Mouse (Mus musculus) c-Kit-positive CD71-negative TER-119-negative erythroid progenitor cells, embryonic 14.5 days (primary cell): ENCODE results near the gene Alk.

ENCODE experiments used
- DNase-seq: peaks from one replicate; pipeline ENCODE4 v3.0.0-alpha.2; 2013; ENCODE audit warnings: low read depth

Alk gene

GRCm38 (mm10) chr17:71872976-71873375, 731.5 kb downstream of the Alk start:
- DNase-seq, result peak; percentile 29

DNA sequence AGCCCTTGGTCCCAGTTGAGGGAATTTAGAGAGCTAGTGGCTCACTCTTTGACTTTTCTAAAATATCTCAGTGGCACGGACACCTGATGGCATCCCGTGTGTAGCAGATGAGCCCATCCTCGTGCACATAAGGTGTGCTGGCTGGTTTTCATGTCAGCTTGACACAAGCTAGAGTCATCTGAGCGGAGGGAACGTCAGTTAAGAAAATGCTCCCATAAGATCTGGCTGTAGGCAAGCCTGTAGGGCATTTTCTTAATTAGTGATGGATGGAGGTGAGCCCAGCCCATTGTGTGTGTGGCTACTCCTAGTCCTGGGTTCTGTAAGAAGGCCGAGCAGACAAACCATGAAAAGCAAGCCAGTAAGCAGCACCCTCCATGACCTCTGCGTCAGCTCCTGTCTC, 732.4 kb downstream of the Alk start:
- DNase-seq, result no peak

DNA sequence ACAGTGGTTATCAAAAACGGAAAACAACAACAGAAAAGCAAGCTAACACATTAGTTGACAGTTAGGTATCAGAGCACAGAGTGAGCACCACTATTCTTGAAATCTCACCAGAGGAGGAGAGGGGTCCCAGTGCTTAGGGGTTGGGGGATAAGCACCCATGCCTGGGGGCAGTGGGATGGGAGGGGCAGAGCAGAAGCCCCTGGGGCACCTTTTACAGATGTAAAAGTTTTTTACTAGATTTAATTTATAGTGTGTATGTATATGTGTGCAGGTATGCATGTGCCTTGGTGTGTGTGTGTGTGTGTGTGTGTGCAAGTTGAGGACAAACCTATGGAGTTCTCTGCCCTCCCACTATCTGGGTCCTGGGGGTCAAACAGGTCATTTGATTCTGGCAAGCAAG, 733.8 kb downstream of the Alk start:
- no peak for DNase-seq

DNA sequence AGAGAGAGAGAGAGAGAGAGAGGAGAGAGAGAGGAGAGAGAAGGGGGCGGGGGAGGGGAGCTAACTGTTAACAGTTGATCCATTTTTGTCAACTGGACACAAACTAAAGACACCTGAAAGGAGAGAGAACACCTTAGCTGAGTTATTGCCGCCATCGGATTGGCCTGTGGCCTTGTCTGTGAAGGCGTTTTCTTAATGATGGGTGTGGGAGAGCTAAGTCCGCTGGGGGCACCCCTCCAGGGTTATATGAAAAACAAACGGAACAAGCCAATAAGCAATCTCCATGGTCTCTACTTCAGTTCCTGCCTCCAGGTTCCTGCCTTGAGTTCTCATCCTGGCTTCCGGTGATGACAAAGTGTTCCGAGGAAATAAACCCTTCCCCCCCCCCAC, 734.2 kb downstream of the Alk start:
- no peak for DNase-seq

- DNase-seq, result no peak
These were observed 734.8 kb downstream of the Alk start for GRCm38 (mm10) chr17:71869372-71870231.

- DNase-seq, result no peak
These were observed 735.6 kb downstream of the Alk start for GRCm38 (mm10) chr17:71868828-71869227.

DNA sequence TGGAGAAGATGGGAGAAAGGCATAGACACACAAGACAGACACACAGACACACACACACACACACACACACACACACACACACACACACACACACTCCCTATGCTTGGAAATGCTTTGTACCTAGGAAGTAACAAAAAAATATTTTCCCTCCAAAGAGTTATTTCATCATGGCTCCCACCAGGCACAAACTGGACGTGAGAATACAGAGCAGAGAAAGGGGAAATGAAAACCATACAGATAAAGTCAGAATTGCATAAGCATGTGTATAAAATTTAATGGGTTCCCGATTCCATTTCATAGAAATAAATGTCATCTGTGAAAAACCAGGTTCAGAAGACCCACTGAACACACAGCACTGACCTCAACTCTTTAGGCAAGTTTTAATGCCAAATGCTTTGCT, 736.5 kb downstream of the Alk start:
- DNase-seq, result no peak

DNA sequence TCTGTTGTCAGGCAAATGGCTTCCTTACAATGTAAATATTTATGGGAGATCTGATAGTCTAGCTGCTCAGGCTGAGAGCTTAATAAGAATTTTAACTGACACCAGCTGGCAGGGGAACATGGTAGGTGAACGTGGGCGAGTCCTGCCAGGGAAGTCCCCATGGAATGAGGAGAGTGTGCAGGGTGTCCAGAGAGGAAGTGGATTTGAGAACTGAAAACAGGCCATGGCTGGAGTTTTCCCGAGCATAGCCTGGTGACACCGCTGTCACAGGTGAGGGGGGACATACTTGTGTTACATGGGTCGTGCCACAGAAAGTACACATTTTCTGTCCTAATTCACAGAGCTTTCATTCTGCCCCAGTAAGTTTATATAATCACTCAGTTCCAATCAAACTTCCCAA, 739.0 kb downstream of the Alk start:
- no peak for DNase-seq

- no peak for DNase-seq
These were observed 740.4 kb downstream of the Alk start for GRCm38 (mm10) chr17:71864039-71864438.

GRCm38 (mm10) chr17:71862895-71863294, 741.5 kb downstream of the Alk start:
- DNase-seq, result no peak

- no peak for DNase-seq
These were observed 742.2 kb downstream of the Alk start for GRCm38 (mm10) chr17:71862184-71862583.

GRCm38 (mm10) chr17:71831960-71832359, 772.5 kb downstream of the Alk start:
- no peak for DNase-seq

GRCm38 (mm10) chr17:71828647-71829414, 775.6 kb downstream of the Alk start:
- no peak for DNase-seq

GRCm38 (mm10) chr17:71827627-71828026, 776.8 kb downstream of the Alk start:
- DNase-seq, result no peak

DNA sequence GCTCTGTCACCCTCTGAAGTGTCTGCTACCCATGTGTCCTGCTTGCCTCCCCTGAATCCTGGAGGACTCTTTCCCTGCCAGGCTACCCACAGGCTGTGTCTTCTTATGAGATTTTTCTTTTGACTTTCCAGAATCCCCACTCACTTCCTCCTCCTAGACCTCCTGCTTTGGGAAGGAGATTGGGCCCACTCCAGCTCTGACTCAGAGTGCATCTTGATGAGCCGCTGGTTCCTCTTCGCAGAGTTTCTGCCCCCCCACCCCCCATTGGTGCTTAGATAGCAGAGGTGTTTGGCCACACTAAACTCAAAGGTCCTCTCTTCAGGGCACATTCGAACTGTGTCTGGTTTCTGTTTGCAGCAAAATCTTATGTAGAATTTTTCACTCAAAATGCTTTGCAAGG, 777.8 kb downstream of the Alk start:
- DNase-seq, result no peak

GRCm38 (mm10) chr17:71823622-71824306, 780.7 kb downstream of the Alk start:
- no peak for DNase-seq
